Mouse (Mus musculus) inflammation-experienced regulatory T-cells (primary cell): ENCODE results near the gene Rln3. TPM values are rescaled to one million over a fixed set of nuclear protein-coding genes. Genes with fewer than 3 reads are reported as not detected.

Experiments
- polyA plus RNA-seq, 2 experiments: library from polyadenylated mRNA; unstranded; fragments of 100-300 nt; shearing (Covaris generic); gene quantifications; one replicate each; pipeline ENCODE4 v1.2.1; 2017

Rln3 gene
- 100 to 1,000 TPM in 1 of 2 experiments, 10 to 100 TPM in 1; 65.5 to 209 TPM for polyA plus RNA-seq

DNA sequence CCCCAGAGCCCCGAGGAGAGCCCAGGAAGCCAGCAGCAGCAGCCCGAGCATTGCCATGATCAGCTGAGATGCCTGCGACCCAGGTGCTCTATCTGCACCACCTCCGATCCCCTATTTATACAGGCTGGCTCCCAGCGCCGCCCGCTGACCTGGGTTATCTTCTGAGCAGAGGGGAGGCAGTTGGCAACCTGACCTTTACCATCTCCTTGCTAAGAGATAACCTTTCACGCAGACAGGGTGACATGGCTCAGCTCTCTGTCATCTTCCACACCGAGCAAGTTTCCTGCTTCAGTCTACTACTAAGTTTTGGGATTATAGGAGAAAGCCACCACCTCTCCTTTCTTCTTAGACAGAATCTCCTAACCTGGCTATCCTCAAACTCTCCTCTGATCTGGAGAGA, at the start of gene Rln3:
Gene Rln3, minus strand, starts transcription at position 101 of the 400 bp plus-strand sequence.

DNA sequence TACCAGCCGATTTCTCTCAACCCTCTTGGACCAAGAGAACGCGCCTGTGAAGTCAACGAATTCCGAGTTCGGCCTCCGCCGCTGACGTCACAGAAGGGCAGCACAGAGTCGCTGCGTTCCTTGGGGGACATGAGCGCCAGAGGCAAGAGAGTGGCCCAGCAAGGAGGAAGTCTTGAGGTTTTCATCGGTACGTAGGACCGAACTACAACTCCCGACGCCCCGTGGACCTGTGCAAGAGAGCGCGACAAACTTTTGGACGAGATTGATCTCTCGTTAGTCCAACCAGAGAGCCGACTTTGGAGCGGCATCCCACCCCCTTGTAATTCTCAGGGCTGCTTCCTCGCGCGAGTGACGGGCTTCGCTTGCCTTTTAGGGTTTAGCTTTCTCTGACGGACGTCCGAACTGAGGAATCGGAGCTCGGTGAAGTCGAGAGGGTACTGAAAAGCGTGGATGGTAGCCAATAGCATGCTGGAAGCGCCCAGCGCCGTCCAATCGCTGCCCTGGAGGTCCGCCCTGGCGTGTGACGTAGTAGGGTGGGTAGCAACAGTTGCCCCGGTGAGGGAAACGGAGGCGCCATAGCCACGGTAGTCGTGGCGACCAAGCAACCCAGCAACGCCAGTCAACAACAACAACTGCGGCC, 21.6 kb upstream of the Rln3 start, which contains the start of gene Rfx1:
Gene Rfx1, plus strand, starts transcription at position 544 of the 640 bp plus-strand sequence.

DNA sequence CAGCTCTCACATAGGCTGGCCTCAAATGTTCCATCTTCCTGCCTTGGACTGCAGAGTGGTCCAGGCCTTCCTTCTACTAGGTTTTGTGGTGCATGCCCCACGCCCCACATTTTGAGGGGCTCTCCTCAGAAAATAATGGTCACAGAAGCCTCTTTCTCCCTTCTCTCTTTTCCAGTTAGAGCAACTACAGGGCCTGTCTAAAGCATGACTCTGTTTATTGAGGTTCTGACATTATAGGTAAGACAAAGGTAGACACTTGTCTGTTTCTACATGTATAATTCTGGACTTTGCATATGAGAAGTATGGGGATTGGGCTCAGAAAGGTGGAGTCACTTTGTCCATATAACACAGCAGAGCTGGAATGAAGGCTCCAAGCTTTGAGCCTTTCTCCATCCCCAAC, 20.2 kb upstream of the Rln3 start, which contains the start of gene Gm10643:
Gene Gm10643, minus strand, starts transcription at position 101 of the 400 bp plus-strand sequence.

DNA sequence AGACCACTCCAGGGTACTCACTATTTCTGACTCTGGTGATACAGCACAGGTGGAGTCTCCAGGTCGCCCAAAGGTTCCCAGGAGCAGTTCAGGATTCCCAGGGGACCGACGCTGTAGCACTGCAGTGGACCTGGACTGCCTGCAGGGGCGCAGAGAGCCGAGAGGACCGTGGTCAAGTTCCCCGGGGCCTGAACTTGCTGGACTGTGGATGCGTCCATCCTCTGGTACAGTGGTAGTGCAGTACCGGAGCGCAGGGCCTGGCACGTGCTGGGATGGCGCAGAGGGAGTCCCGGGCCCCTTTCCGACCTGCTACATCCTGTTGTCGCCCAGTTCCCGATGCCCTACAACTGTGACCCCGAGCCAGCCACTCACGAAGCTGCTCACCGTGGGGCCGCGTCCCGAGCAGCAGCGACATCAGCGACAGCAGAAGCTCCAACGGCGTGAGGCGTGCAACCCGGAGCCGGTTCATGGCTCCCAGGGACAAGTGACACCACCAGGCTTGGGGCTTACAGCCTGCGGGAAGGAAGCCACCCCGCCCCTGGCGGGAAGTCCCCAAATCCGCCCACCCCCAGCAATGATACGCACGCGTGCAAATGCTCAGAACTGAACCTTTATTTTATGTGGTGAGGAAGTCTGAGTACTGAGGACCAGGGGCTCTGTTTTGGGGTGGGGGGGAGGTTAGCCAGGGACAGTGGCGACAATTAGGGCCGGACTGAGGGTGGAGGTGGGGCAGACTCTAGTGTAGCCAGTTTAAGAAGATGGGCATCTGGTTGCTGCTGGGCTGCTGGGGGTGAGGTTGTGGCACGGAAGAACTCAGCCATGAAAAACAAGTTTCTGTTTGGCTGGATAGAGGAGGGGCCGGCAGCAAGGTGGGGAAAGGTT, 2.5 kb downstream of the Rln3 start, which contains the start of gene Il27ra:
Gene Il27ra, minus strand, starts transcription at position 524 of the 882 bp plus-strand sequence.

DNA sequence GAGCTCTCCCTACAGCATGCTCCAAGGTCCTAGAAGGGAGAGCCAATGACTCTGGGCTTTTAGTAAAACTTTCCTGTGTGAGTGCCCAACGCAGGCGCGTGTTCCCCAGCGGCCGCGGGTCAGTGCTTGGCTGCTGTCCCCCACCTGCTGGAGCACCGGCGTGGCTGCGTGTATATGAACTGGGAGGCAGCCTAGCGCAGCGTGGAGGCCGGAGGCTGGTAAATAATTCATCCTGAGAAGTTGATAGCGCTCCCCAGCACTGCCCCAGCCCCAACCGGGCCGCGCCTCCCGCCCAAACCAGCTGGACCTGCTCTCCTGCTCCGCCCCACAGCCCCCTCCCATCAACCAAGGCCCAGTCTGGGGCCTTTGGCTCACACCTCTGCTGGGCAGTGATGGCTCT, 23.7 kb downstream of the Rln3 start, which contains the start of gene Palm3:
Gene Palm3, plus strand, starts transcription at position 376 of the 400 bp plus-strand sequence.

DNA sequence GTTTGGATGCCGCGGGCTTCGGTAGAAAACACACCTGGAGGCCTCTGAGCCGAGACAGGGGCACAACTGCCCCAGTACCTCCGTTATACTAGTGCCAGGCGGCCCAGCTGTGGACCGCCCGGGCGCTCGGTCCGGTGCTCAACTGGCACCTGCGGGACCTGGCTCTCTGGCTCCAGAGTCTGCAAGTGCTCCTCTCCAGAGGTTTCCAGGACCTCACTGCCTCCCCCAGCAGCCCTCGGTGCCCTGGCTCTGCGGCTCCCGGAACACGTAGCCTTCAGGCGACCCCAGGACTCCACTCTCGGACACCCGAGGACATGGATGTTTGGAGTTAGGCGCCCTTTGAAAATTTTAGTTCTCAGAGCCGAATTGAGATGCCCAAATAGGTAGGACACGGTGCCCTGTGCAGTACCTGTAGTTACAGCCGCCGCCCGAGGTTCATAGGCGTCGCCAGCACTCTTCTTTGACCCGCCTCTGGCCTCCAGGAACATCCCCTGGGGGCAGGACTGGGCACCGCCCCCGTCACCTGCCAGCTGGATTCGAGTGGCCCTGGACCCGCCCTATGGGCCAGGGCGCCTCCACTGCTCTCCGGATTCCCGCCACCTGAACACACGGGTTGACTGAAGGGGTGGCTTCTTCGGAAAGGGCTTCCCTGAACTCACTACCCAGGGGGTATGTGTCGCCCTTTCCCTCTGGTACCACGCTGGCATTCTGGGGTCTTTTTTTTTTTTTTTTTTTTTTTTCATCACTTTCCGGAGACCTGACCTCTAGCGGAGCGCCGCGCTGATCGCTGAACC, 32.9 kb downstream of the Rln3 start, which contains the start of gene 2210011C24Rik:
Gene 2210011C24Rik, minus strand, starts transcription at position 467 of the 794 bp plus-strand sequence.

DNA sequence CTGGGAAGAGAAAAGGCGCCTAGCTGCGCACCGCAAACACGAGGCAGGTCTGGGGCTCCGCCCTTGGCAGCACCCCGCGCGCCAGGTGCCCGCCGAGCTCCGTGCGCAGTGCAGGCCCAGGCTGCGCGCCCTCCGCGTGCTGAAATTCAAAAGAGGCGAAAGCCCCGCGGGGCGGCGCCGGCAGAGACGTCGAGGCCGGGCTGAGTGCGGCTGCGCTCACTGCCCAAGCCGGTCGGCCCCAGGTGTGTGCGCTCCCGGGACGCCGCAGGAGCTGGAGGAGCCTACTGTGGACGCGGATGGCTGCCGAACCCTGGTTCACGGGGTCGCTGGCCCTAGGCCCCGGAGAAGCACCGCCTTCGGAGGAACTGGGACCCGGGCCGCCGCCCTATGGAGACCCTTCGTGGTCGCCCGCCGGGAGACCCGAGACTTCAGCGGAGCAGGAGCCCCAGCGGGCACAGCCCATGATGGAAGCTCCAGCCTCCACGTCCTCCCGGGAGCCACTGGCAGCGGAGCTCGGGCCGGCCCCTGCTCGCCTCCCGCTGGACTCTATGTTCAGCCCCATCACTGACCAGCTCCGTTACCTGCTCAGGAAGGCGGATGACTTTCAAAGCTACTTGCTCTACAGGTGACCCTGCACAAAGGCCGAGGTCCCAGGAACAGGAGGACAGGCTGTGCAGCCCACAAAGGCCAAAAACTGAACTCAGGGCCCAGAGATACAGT, 43.4 kb downstream of the Rln3 start, which contains the start of gene 1700067K01Rik:
Gene 1700067K01Rik, plus strand, starts transcription at position 222 of the 720 bp plus-strand sequence.

DNA sequence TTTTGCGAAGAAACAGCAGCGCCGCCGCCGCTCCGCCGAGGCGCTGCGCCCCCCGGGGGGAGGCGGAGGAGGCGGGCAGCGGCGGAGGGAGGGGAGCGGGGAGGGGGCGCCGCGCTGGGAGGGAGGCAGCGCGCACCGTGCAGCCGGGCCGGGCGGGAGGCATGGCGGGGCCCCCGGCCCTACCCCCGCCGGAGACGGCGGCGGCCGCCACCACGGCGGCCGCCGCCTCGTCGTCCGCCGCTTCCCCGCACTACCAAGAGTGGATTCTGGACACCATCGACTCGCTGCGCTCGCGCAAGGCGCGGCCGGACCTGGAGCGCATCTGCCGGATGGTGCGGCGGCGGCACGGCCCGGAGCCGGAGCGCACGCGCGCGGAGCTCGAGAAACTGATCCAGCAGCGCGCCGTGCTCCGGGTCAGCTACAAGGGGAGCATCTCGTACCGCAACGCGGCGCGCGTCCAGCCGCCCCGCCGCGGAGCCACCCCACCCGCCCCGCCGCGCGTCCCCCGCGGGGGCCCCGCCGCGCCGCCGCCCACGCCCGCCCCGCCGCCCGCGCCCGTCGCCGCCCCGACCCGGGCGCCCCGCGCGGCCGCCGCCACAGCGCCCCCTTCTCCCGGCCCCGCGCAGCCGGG, 47.2 kb downstream of the Rln3 start, which contains the start of gene Samd1:
Gene Samd1, plus strand, starts transcription at position 162 of the 631 bp plus-strand sequence.

Other genes starting within 250 kb of the Rln3 start
- gene Adgrl1, start 144.9 kb downstream of the Rln3 start, polyA plus RNA-seq = 1 to 10 TPM; 6.8 to 8.2 TPM
- gene Gm10644, start 89.8 kb downstream of the Rln3 start, polyA plus RNA-seq = under 1 TPM; 0.31 to 0.41 TPM
- gene Asf1b, start 89.5 kb downstream of the Rln3 start, polyA plus RNA-seq = 10 to 100 TPM; 15.0 to 20.4 TPM
- gene Prkaca, start 72.0 kb downstream of the Rln3 start, polyA plus RNA-seq = 10 to 100 TPM; 54.4 to 56.5 TPM
- 10 to 100 TPM; 10.8 to 13.7 TPM for gene Samd1, start 47.3 kb downstream of the Rln3 start, polyA plus RNA-seq
- gene 1700067K01Rik, start 43.5 kb downstream of the Rln3 start, polyA plus RNA-seq = 1 to 10 TPM in 1 of 2 experiments, under 1 TPM in 1; 0.27 to 1.9 TPM
- gene 2210011C24Rik, start 32.8 kb downstream of the Rln3 start, polyA plus RNA-seq = 1 to 10 TPM; 2.9 to 7.6 TPM
- gene Palm3, start 23.5 kb downstream of the Rln3 start, polyA plus RNA-seq = 10 to 100 TPM; 11.3 to 13.7 TPM
- gene Il27ra, start 2.4 kb downstream of the Rln3 start, polyA plus RNA-seq = 100 to 1,000 TPM; 365 to 373 TPM
- gene Gm10643, start 20.1 kb upstream of the Rln3 start, polyA plus RNA-seq = 1 to 10 TPM; 2.0 to 3.5 TPM
- 10 to 100 TPM; 23.1 to 37.3 TPM for gene Rfx1, start 21.8 kb upstream of the Rln3 start, polyA plus RNA-seq
- 10 to 100 TPM; 28.6 to 31.3 TPM for gene Dcaf15, start 59.8 kb upstream of the Rln3 start, polyA plus RNA-seq
- 10 to 100 TPM; 21.0 to 24.1 TPM for gene Podnl1, start 81.0 kb upstream of the Rln3 start, polyA plus RNA-seq
- 10 to 100 TPM; 42.3 to 51.2 TPM for gene Cc2d1a, start 102.9 kb upstream of the Rln3 start, polyA plus RNA-seq
- 1 to 10 TPM; 1.5 to 1.8 TPM for gene 4930432K21Rik, start 103.0 kb upstream of the Rln3 start, polyA plus RNA-seq
- gene Nanos3, start 140.2 kb upstream of the Rln3 start, polyA plus RNA-seq = 1 to 10 TPM in 1 of 2 experiments, under 1 TPM in 1; 0.90 to 3.7 TPM
- gene Zswim4, start 192.1 kb upstream of the Rln3 start, polyA plus RNA-seq = 10 to 100 TPM; 14.8 to 16.2 TPM
- gene D8Ertd738e, start 204.7 kb upstream of the Rln3 start, polyA plus RNA-seq = 100 to 1,000 TPM; 221 to 259 TPM
- gene Mri1, start 212.3 kb upstream of the Rln3 start, polyA plus RNA-seq = 100 to 1,000 TPM in 1 of 2 experiments, 10 to 100 TPM in 1; 98.0 to 107 TPM
- 10 to 100 TPM; 39.1 to 48.4 TPM for gene Ccdc130, start 225.4 kb upstream of the Rln3 start, polyA plus RNA-seq